Mouse (Mus musculus) bone marrow macrophage, adult 2 months (primary cell): ENCODE measurements around the gene Gak.

Experiments used
- CTCF ChIP-seq: IDR thresholded peaks from 2 replicates; pipeline ENCODE4 v1.5.1; 2012; ENCODE audit warnings: low read depth, mild to moderate bottlenecking, low read length, moderate library complexity
- POLR2A ChIP-seq: IDR thresholded peaks from 2 replicates; pipeline ENCODE4 v1.6.1; 2012; ENCODE audit warnings: mild to moderate bottlenecking, low read depth, low read length, borderline replicate concordance

- TF ChIP-seq CTCF (no peak), POLR2A (no peak)
Measured at GRCm38 (mm10) chr5:108550207-108550594, 79.4 kb downstream of the Gak start.
